Mouse (Mus musculus) liver, embryonic 14.5 days (tissue): Measurements from ENCODE around the gene Prcd.

Source experiments
- CTCF ChIP-seq: IDR thresholded peaks from 2 replicates; pipeline ENCODE4 v1.5.1; 2016; ENCODE audit warnings: antibody characterized with exemption, low read depth, control low read depth
- EP300 ChIP-seq: IDR thresholded peaks from 2 replicates; pipeline ENCODE4 v1.6.1; 2016; ENCODE audit warnings: antibody characterized with exemption, low read depth

GRCm38 (mm10) chr11:116665289-116665688 lies 12.0 kb downstream of the Prcd start:
- TF ChIP-seq CTCF (no peak), EP300 (no peak)
